Mouse (Mus musculus) stomach, postnatal 0 days (tissue): ENCODE results near the gene Sesn2.

ENCODE experiments used
- CTCF ChIP-seq: IDR thresholded peaks from 2 replicates; pipeline ENCODE4 v1.5.1; 2016; ENCODE audit warnings: antibody characterized with exemption, low read depth, mild to moderate bottlenecking, moderate library complexity
- EP300 ChIP-seq: optimal IDR thresholded peaks from 2 replicates; pipeline ENCODE3; 2016; ENCODE audit warnings: antibody characterized with exemption

- TF ChIP-seq CTCF, result no peak
- no peak for TF ChIP-seq EP300
These were observed 4.5 kb downstream of the Sesn2 start for GRCm38 (mm10) chr4:132505800-132506199.
